Mouse (Mus musculus) neural tube, embryonic 12.5 days (tissue): ENCODE measurements around the gene 4930432M17Rik. TPM values are rescaled to one million over a fixed set of nuclear protein-coding genes. Genes with fewer than 3 reads are reported as not detected.

Experiments used
- ATAC-seq: fragments of 200-750 bp; cut with Nextera tagmentation; 2 replicates; pipeline ENCODE4 v1.8.0; 2017; ENCODE audit warnings: low read depth, mild to moderate bottlenecking, moderate TSS enrichment, moderate library complexity; ENCODE audit not compliant: low FRiP score
- H3K27ac ChIP-seq: fragments of 300-500 bp; sonication (generic); 2 replicates; pipeline ENCODE4 v1.5.1; 2016
- H3K27me3 ChIP-seq: fragments of 300-500 bp; sonication (generic); replicated peaks from 2 replicates; pipeline ENCODE4 v1.6.1; 2016; ENCODE audit warnings: mild to moderate bottlenecking
- H3K36me3 ChIP-seq: fragments of 300-500 bp; sonication (generic); 2 replicates; pipeline ENCODE4 v1.6.1; 2016; ENCODE audit warnings: mild to moderate bottlenecking
- H3K4me1 ChIP-seq: fragments of 300-500 bp; sonication (generic); 2 replicates; pipeline ENCODE4 v1.6.1; 2016
- H3K4me2 ChIP-seq: fragments of 300-500 bp; sonication (generic); replicated peaks from 2 replicates; pipeline ENCODE4 v1.6.1; 2016; ENCODE audit warnings: mild to moderate bottlenecking
- H3K4me3 ChIP-seq: fragments of 300-500 bp; sonication (generic); 2 replicates; pipeline ENCODE4 v1.5.1; 2016
- H3K9ac ChIP-seq: fragments of 300-500 bp; sonication (generic); 2 replicates; pipeline ENCODE4 v1.6.1; 2016; ENCODE audit warnings: mild to moderate bottlenecking
- H3K9me3 ChIP-seq: fragments of 300-500 bp; sonication (generic); 2 replicates; pipeline ENCODE4 v1.6.1; 2016; ENCODE audit warnings: mild to moderate bottlenecking
- WGBS: fragments of 180-500 bp; shearing (Covaris S2); methylation state at CpG from one replicate; pipeline ENCODE4 v1.1.7; 2016; 5-methylcytosine and 5-hydroxymethylcytosine counted together
- polyA plus RNA-seq: library from polyadenylated mRNA; unstranded; fragments of >200 nt; fragmentation: Nextera tagmentation; extraction: Ambion mirVana; gene quantifications from 2 replicates; pipeline ENCODE4 v1.2.1, GENCODE M21; 2016

The 4930432M17Rik gene
- polyA plus RNA-seq, result not detected in 2 replicates

GRCm38 (mm10) chr3:121670462-121670861 is at the start of gene 4930432M17Rik:
Gene 4930432M17Rik, plus strand, starts transcription at chr3:121670762.
- Histone ChIP-seq H3K4me2 (no peak within 1 kb of the TSS), H3K27me3 (no peaks in the 10 kb centered on the region), H3K4me1 (no peaks in the 10 kb centered on the region), H3K9me3 (no peaks in the 10 kb centered on the region), H3K36me3 (no peaks in the 10 kb centered on the region), H3K27ac (no peak within 1 kb of the TSS), H3K9ac (no peak within 1 kb of the TSS), H3K4me3 (no peak within 1 kb of the TSS)
- no peak for ATAC-seq
- WGBS, result 75% methylated on average over 4 of the region's 4 CpGs

GRCm38 (mm10) chr3:121625662-121626061 is 44.9 kb upstream of the 4930432M17Rik start:
- H3K4me2 ChIP-seq, result no peak overlapping the region
- H3K36me3 ChIP-seq, result no peaks in the 10 kb centered on the region
- no peaks in the 10 kb centered on the region for H3K4me1 ChIP-seq
- H3K4me3 ChIP-seq, result no peak overlapping the region
- no peaks in the 10 kb centered on the region for H3K27me3 ChIP-seq
- WGBS, result 79% methylated on average over 2 of the region's 2 CpGs
- no peak overlapping the region for H3K9ac ChIP-seq
- H3K9me3 ChIP-seq, result no peaks in the 10 kb centered on the region
- no peak overlapping the region for H3K27ac ChIP-seq
- no peak for ATAC-seq

- WGBS, result 89% methylated on average over 3 of the region's 3 CpGs
- ATAC-seq, result no peak
These were observed 44.3 kb upstream of the 4930432M17Rik start for GRCm38 (mm10) chr3:121626273-121626672.

GRCm38 (mm10) chr3:121628245-121628644 is 42.3 kb upstream of the 4930432M17Rik start:
- no peak for ATAC-seq
- Histone ChIP-seq H3K36me3 (no peaks in the 10 kb centered on the region), H3K27ac (no peak overlapping the region), H3K9ac (no peak overlapping the region), H3K4me1 (no peaks in the 10 kb centered on the region), H3K4me2 (no peak overlapping the region), H3K4me3 (no peak overlapping the region), H3K9me3 (no peaks in the 10 kb centered on the region), H3K27me3 (no peaks in the 10 kb centered on the region)
- WGBS, result 70% methylated on average over 3 of the region's 3 CpGs

More at GRCm38 (mm10) chr3:121626273-121626672, 44.3 kb upstream of the 4930432M17Rik start:
- Histone ChIP-seq H3K4me2 (no peak overlapping the region), H3K36me3 (no peaks in the 10 kb centered on the region), H3K9ac (no peak overlapping the region), H3K4me1 (no peaks in the 10 kb centered on the region), H3K9me3 (no peaks in the 10 kb centered on the region), H3K27me3 (no peaks in the 10 kb centered on the region), H3K27ac (no peak overlapping the region), H3K4me3 (no peak overlapping the region)

GRCm38 (mm10) chr3:121630626-121631025 is 39.9 kb upstream of the 4930432M17Rik start:
- H3K4me3 ChIP-seq, result no peak overlapping the region
- WGBS, result 80% methylated on average over 7 of the region's 7 CpGs
- no peaks in the 10 kb centered on the region for H3K36me3 ChIP-seq

GRCm38 (mm10) chr3:121634963-121635362 is 35.6 kb upstream of the 4930432M17Rik start:
- WGBS, result 88% methylated on average over 3 of the region's 3 CpGs
- no peak for ATAC-seq
- Histone ChIP-seq H3K4me1 (no peaks in the 10 kb centered on the region), H3K27me3 (no peaks in the 10 kb centered on the region), H3K4me3 (no peak overlapping the region), H3K4me2 (no peak overlapping the region), H3K9ac (no peak overlapping the region), H3K9me3 (no peaks in the 10 kb centered on the region), H3K36me3 (no peaks in the 10 kb centered on the region), H3K27ac (no peak overlapping the region)

More at GRCm38 (mm10) chr3:121630626-121631025, 39.9 kb upstream of the 4930432M17Rik start:
- Histone ChIP-seq H3K9me3 (no peaks in the 10 kb centered on the region), H3K4me1 (no peaks in the 10 kb centered on the region), H3K9ac (no peak overlapping the region), H3K4me2 (no peak overlapping the region), H3K27me3 (no peaks in the 10 kb centered on the region), H3K27ac (no peak overlapping the region)
- no peak for ATAC-seq

- 67% methylated on average over 7 of the region's 7 CpGs for WGBS
These were observed 35.1 kb upstream of the 4930432M17Rik start for GRCm38 (mm10) chr3:121635505-121635904.

GRCm38 (mm10) chr3:121636315-121636714 is 34.2 kb upstream of the 4930432M17Rik start:
- ATAC-seq, result no peak
- H3K27me3 ChIP-seq, result no peaks in the 10 kb centered on the region
- no peaks in the 10 kb centered on the region for H3K36me3 ChIP-seq
- H3K4me1 ChIP-seq, result no peaks in the 10 kb centered on the region
- no peaks in the 10 kb centered on the region for H3K9me3 ChIP-seq
- no peak overlapping the region for H3K4me3 ChIP-seq
- no peak overlapping the region for H3K27ac ChIP-seq
- no peak overlapping the region for H3K9ac ChIP-seq
- WGBS, result 86% methylated on average over 6 of the region's 6 CpGs
- H3K4me2 ChIP-seq, result no peak overlapping the region

More at GRCm38 (mm10) chr3:121635505-121635904, 35.1 kb upstream of the 4930432M17Rik start:
- H3K27me3 ChIP-seq, result no peaks in the 10 kb centered on the region
- no peaks in the 10 kb centered on the region for H3K9me3 ChIP-seq
- H3K4me1 ChIP-seq, result no peaks in the 10 kb centered on the region
- H3K36me3 ChIP-seq, result no peaks in the 10 kb centered on the region
- no peak overlapping the region for H3K4me3 ChIP-seq
- no peak overlapping the region for H3K4me2 ChIP-seq
- ATAC-seq, result no peak
- no peak overlapping the region for H3K27ac ChIP-seq
- H3K9ac ChIP-seq, result no peak overlapping the region

GRCm38 (mm10) chr3:121636748-121637147 is 33.8 kb upstream of the 4930432M17Rik start:
- no peaks in the 10 kb centered on the region for H3K4me1 ChIP-seq
- H3K9me3 ChIP-seq, result no peaks in the 10 kb centered on the region
- H3K4me3 ChIP-seq, result no peak overlapping the region
- no peak overlapping the region for H3K9ac ChIP-seq
- H3K4me2 ChIP-seq, result no peak overlapping the region
- no peak for ATAC-seq
- no peaks in the 10 kb centered on the region for H3K36me3 ChIP-seq
- 84% methylated on average over 7 of the region's 7 CpGs for WGBS
- no peak overlapping the region for H3K27ac ChIP-seq
- no peaks in the 10 kb centered on the region for H3K27me3 ChIP-seq

GRCm38 (mm10) chr3:121637792-121638191 is 32.8 kb upstream of the 4930432M17Rik start:
- H3K9ac ChIP-seq, result no peak overlapping the region
- 78% methylated on average over 5 of the region's 5 CpGs for WGBS
- no peak for ATAC-seq

GRCm38 (mm10) chr3:121638241-121638640 is 32.3 kb upstream of the 4930432M17Rik start:
- no peaks in the 10 kb centered on the region for H3K36me3 ChIP-seq
- ATAC-seq, result no peak
- H3K27me3 ChIP-seq, result no peaks in the 10 kb centered on the region
- no peak overlapping the region for H3K4me2 ChIP-seq
- H3K4me3 ChIP-seq, result no peak overlapping the region
- no peak overlapping the region for H3K27ac ChIP-seq
- H3K9ac ChIP-seq, result no peak overlapping the region
- no peaks in the 10 kb centered on the region for H3K4me1 ChIP-seq
- no peaks in the 10 kb centered on the region for H3K9me3 ChIP-seq
- 81% methylated on average over 3 of the region's 3 CpGs for WGBS

More at GRCm38 (mm10) chr3:121637792-121638191, 32.8 kb upstream of the 4930432M17Rik start:
- H3K4me3 ChIP-seq, result no peak overlapping the region
- H3K4me2 ChIP-seq, result no peak overlapping the region
- H3K9me3 ChIP-seq, result no peaks in the 10 kb centered on the region
- H3K4me1 ChIP-seq, result no peaks in the 10 kb centered on the region
- no peak overlapping the region for H3K27ac ChIP-seq
- H3K36me3 ChIP-seq, result no peaks in the 10 kb centered on the region
- H3K27me3 ChIP-seq, result no peaks in the 10 kb centered on the region

GRCm38 (mm10) chr3:121640611-121641010 is 30.0 kb upstream of the 4930432M17Rik start:
- H3K27ac ChIP-seq, result no peak overlapping the region
- ATAC-seq, result no peak
- H3K36me3 ChIP-seq, result no peaks in the 10 kb centered on the region
- 53% methylated on average over 2 of the region's 2 CpGs for WGBS
- no peak overlapping the region for H3K4me2 ChIP-seq
- no peaks in the 10 kb centered on the region for H3K4me1 ChIP-seq
- H3K9ac ChIP-seq, result no peak overlapping the region
- no peak overlapping the region for H3K4me3 ChIP-seq
- no peaks in the 10 kb centered on the region for H3K9me3 ChIP-seq
- no peaks in the 10 kb centered on the region for H3K27me3 ChIP-seq

GRCm38 (mm10) chr3:121643236-121643635 is 27.3 kb upstream of the 4930432M17Rik start:
- 69% methylated on average over 8 of the region's 8 CpGs for WGBS
- Histone ChIP-seq H3K9ac (no peak overlapping the region), H3K4me1 (no peaks in the 10 kb centered on the region; the same call in 1 of the 2 replicates), H3K27me3 (no peaks in the 10 kb centered on the region), H3K27ac (no peak overlapping the region), H3K4me3 (no peak overlapping the region), H3K9me3 (no peaks in the 10 kb centered on the region), H3K4me2 (no peak overlapping the region), H3K36me3 (no peaks in the 10 kb centered on the region)
- ATAC-seq, result no peak
